Mouse (Mus musculus) urinary bladder, postnatal 10 days (tissue): ENCODE results near the gene Lsmem1.
A peak's percentile ranks its signal among the peaks of the same experiment; 100 is the strongest.

Experiments
- DNase-seq: peaks from one replicate; pipeline ENCODE4 v3.0.0; 2022; ENCODE audit warnings: low spot score

Gene Lsmem1

DNA sequence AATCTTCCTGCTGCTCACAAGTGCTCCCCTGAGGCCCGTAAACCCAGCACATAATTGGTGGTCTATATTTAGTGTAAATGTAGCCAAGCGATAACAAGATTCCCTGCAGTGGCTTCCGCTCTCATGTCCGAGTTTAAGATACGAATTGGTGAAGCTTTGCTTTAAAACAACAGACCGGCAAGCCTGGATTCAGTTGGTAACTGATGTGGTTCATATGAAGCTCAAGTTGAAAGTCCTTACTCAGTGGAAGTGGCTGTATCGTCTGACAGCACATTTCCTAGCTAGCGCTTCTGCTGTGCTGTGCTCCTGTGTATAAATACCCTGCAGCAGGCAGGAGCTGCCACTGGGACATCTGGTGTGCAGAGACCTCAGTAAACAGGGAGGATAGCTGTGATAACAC lies at the start of gene Lsmem1:
TSS of gene Lsmem1 (minus strand) at position 189 of the 400 bp plus-strand sequence.
- DNase-seq: no peak

DNA sequence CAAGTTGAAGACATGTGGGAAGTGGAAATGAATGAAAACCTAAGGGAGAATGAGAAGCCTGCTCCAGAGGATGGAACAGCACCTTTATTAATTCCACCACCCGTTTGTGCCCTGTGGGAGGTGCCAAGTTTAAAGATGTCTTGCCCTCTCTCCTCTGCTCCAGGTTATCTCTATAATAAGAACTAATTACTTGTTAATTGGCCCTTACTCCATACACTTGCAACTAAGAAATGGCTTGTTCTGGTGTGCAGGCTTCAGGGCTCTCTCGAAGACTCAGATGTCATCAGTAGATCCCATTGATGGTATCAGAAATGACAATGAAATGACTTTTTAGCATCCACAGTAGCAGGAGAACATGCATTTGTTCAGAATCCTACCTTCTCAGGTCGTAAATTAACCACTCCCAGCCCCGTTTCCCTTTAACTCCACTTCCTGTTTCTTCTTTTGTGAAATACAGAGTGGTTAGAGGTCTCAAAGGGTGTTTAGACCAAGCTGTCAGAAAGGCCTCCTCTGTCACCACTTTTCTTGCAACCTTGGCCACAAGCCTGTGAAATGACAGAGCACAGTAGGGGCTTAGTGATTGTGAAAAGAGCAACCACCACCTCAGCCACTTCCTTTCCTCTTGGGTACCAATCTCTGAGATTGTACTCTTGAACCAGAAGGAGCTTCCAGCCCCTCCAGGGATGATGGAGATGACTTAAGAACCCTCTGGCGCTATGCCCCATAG lies 49.3 kb upstream of the Lsmem1 start, which contains the start of gene Ifrd1:
TSS of gene Ifrd1 (minus strand) at position 51 of the 727 bp plus-strand sequence.
- DNase-seq: no peak

DNA sequence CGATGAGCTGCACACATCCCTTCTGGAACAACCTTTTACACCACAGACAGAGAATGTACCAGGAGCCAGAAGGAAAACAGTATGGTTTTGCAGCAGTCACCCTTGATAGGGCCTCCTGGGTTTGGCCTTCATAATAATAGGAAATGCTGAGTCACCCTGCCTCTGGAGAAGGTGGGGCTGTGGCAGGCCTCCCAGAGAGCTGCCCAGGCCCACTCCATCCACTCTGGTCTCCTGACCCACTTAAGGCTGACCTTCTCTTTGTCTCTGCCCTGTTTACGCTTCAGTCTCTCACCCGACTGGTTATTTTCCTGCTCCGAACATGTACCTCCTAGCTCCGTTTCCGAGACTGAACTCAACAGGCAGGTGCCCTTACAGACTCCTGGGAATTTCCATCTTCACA lies 48.7 kb upstream of the Lsmem1 start:
- no peak for DNase-seq

GRCm38 (mm10) chr12:40247384-40247783 lies 48.1 kb upstream of the Lsmem1 start:
- DNase-seq: no peak

GRCm38 (mm10) chr12:40245434-40245970 lies 46.2 kb upstream of the Lsmem1 start:
- no peak for DNase-seq

DNA sequence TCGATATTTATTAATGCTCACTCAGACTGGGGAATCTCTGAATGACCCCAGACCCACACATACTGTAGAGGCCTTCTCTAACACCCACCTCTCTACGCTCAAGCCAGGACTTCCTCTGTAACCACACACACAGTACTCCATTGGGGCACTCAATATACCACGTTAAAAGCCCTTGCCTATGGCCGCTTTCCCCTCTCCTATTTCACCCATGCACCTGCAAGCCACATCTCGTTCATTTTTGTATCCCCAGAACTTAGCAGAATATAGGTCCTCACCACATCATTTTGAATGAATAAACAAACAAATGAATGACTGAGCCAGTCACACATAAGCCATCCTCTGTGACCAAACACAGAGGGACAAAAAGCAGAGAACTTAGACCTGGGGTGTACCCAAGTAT lies 45.6 kb upstream of the Lsmem1 start:
- no peak for DNase-seq

DNA sequence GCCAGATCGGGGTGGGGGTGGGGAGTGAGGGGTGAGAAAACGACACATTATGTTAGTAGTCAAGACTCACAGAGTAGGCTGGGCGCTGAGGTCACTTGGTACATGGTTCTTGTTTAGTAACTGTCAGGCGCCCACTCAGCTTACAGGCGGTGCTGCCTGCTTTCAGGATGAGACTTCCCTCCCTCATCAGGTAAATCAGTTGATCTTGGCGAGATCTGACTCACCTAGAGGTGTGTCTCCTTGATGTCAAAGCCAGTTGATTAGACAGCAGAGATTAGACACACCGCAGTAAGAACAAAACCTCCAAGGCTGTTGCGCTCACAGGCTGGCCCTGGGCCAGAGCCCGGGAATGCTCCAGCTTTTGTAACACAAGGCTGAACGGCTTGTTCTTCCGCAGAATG lies 44.5 kb upstream of the Lsmem1 start:
- no peak for DNase-seq

DNA sequence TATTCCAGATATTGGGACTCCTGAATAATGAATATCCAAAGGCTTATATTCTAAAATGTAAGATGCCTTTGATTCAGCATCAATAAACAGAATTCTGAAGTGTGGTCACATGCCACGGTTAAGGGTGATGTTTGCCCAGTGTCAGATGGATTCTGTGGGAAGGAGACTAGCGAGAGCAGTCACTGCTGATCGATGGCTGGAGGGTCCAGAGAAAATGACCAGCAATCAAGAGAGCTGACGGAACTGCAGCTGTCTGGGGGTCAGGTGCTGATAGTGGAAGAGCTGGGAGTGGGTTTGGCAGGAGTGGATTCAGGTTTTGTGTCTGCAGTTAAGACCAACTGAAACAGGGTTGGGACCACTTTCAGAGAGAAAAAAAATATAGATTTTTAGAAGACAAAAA lies 44.0 kb upstream of the Lsmem1 start:
- DNase-seq: no peak

DNA sequence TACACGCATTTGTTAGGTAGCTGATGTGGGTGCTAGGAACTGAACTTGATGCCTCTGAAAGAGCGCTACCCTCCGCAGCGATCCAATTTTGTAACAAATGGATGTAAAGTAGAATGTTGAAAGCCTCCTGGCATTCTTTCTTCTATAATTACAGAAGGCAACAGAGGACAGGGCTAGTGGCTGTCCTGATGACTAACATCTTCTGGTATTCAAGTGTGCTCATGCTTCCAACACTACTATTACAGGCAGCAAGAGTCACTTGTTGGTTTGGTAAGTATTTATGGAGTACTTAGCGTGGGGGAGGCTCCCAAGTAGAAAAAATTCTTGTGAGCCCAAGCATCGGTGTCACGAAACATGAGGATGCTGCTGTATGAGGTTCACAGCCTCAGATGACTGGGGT lies 39.9 kb upstream of the Lsmem1 start:
- no peak for DNase-seq

DNA sequence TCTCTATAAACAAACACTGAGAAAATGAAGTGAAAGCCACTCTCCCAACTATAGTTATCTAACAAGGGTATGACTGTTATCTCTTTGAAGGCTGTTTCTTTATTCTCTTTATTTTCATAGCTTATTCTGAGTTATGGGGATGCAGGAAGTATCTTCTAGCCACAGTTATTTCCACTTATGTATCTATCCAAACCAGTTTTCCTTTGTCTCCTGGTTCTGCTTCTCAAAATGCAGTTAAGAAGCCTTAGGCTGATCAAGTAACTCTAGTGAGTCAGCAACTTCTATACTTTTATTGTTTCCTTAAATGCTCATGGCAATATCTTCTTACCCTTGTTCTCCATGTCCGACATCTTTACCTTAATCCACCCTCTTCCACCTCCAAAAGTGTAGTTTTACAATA lies 32.9 kb upstream of the Lsmem1 start:
- DNase-seq: no peak

GRCm38 (mm10) chr12:40231632-40232031 lies 32.3 kb upstream of the Lsmem1 start:
- DNase-seq: no peak

DNA sequence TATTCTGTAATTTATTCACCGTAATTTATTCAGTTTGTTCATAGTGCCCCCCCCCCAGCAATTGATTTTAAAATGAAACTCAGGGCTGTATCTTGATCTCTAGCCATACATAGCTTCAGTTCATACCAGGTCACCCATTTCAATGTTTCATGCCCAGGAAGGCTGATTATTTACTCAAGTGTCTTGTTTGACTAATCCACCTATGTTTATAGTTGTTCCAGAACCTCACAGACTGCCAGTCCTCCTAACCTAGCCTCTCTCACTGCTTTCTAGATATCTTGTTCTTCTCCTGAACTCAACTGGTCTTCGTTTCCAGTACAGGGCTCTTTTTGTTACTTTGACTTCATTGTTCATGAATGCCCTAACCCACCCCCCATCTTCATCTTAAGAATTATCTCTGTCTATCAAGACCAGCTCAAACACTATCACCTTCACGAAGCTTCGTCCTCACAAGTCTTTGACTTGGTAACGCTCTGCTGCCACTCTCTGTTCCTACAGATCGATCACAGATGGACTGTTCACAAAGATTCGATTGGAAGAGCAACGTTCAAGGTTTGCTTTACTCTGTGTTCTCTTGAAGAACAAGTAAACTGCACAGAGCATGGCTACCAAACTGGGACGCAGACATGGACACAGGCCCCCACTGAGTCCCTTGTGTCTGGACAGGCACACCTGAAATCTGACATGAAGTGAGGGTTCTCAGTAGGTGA lies 25.0 kb upstream of the Lsmem1 start:
- DNase-seq: no peak

- DNase-seq: no peak
Observed at GRCm38 (mm10) chr12:40223676-40224075, 24.4 kb upstream of the Lsmem1 start.

DNA sequence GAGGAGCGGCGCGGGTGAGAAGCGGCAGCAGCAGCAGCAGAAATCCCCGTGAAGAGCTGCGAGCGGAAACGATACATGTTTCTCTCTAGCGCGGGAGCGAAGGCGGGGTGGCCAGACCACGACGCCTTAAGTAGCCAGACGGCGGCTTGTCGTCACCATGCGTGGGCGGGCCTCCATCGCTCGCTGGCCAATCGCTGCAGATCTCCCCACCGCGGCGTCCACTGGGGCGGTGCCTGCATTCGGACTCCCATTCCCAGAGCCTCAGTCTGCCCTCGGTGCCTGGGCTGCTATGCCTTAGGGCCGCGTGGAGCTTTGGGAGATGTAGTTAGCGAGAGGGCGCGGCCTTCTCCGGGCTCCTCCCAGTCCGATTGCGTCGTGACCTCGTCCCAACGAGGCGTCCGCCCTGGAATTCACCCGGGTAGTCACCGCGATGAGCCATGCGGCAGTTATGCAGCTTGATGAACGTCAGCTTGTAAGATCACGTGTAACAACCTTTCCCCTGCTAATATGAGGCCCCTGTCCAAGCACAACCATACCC lies 23.9 kb upstream of the Lsmem1 start:
- DNase-seq: peak; percentile 98

DNA sequence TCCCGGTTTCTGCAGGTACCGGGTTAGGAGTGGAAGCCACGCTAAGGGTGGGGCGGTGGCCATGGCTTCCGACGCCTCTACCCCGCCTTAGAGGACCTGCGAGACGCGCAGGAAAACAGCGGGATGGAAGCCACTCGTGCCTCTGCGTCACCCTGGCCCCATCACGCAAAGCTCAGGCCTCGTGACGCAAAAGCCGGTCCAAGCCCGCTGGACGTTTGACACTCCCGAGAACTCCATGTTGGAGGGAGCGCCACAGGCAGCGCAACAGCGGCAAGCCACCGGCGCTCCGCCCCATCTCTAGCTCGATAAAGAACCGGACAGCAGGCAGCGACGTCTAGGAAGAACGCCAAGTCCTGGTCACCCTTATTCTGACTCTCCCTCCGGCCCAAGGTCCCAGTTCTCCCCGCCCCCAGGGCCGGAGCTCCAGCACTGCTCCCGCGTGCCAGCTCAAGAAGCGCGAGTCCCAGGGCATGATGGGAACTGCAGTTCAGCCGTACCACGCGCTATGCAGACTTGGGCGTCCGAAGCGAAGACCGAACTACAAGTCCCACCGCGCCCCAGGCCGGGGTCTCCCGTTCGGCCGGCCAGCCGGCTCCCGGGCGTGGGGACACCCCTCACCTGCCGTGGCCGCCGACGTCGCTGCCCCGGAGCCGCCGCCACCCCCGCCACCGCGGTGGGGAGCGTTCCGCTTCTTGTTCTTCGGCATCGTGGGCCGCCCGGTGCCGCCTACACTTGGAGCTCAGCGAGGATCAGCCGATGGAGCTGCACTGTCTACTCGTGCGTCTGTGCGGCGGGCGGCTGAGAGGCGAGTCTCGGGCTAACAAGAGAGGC lies 23.2 kb upstream of the Lsmem1 start:
- DNase-seq: peak; percentile 71

DNA sequence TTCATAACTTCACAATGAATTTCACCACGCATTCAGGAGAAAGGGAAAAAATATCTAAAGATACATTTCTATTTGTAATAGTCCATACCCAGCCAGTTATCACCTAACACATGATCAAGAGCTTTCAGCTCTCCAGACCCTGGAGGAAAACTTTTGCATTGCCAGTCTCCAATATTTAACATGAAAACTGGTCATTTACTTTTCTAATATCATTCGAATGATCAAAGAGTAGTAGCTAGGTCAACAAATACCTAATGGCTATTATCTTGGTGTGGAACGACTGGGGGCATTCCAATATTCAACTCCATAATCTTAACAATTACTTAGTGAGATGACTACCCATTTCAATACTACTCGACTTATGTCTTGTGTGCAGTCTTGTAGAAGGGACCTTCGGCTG lies 22.3 kb upstream of the Lsmem1 start:
- no peak for DNase-seq

DNA sequence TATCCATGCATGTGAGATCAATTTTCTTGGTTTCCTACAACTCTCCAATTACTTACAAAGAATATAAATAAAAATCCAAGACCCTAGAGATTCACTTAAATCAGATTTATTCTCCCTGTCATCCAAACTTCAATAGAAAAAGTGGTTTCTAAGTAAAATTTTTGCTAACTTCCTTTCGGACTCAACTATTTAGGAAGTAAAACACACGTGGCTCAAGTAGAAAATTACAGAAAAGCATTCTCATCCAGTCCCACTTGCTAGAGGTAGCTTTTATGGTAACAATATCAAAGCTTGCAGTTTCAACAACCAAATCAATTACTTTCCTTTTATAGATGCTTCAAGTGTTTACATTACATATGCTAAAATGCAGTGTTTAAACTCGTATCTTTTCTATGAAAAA lies 21.6 kb upstream of the Lsmem1 start:
- DNase-seq: no peak

DNA sequence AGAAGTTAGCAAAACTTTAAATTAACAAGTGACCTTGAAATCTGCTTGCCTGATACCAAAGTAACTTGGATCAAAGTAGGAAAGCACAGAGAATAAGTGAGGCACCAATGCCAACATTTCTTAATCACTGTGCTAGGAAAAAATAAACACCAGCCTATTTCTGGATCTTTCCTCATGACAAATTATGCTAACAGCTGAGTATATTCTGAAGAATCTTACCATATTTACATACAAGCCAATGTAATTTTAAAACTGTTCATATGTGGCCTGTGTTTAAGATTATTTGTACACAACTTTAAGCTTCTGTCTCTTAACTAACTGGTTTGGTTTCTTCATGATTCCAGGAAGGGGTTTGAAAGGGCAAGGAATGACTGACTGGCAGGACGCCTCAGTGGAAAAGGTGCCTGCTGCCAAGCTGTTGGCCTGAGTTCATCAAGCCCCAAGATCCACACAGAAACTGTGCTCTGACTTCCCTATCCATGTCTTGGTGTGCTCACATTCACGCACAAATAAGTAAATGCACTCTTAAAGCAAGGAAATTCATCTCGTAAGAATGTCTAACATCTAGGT lies 20.8 kb upstream of the Lsmem1 start:
- no peak for DNase-seq

GRCm38 (mm10) chr12:40218430-40218945 lies 19.2 kb upstream of the Lsmem1 start:
- DNase-seq: no peak

GRCm38 (mm10) chr12:40217776-40218175 lies 18.5 kb upstream of the Lsmem1 start:
- DNase-seq: no peak
